Mouse (Mus musculus) CH12.LX (cell line): ENCODE measurements around the gene Birc6. TPM values are rescaled to one million over a fixed set of nuclear protein-coding genes. Genes with fewer than 3 reads are reported as not detected.

ENCODE experiments used
- DNase-seq: peaks from one replicate; pipeline ENCODE4 v3.0.0-alpha.2; 2013; ENCODE audit errors: extremely low read depth
- H3K27ac ChIP-seq: 2 replicates; pipeline ENCODE4 v1.5.1; 2012; ENCODE audit warnings: low read depth, mild to moderate bottlenecking, control low read depth, moderate library complexity; ENCODE audit not compliant: insufficient read depth
- H3K27me3 ChIP-seq: replicated peaks from 2 replicates; pipeline ENCODE3; 2012; ENCODE audit warnings: inconsistent platforms
- H3K36me3 ChIP-seq, 2 experiments: replicated peaks in 1 of 2; 2 replicates each; pipeline versions ENCODE3 to v1.6.1; 2012; ENCODE audit warnings: inconsistent platforms in 1 of 2, low read length in 1 of 2, mild to moderate bottlenecking in 1 of 2, mixed read lengths in 1 of 2, moderate library complexity in 1 of 2; ENCODE audit not compliant: control insufficient read depth in 1 of 2, insufficient read depth in 1 of 2
- H3K4me1 ChIP-seq, 2 experiments: 2 replicates each; pipeline ENCODE4 v1.6.1; 2012; ENCODE audit warnings: inconsistent platforms in 1 of 2, moderate library complexity in 1 of 2; ENCODE audit not compliant: insufficient read depth in 2 of 2, control insufficient read depth in 1 of 2
- H3K4me2 ChIP-seq: 2 replicates; pipeline ENCODE4 v1.6.1; 2012; ENCODE audit warnings: low read depth, mild to moderate bottlenecking, control low read depth; ENCODE audit not compliant: poor library complexity, insufficient read depth, severe bottlenecking
- H3K4me3 ChIP-seq, 3 experiments: fragments of 150-350 bp in 1 of 3; sonication (generic) in 1 of 3; replicated peaks in 1 of 3; 2 replicates each; pipeline versions ENCODE3 to v1.5.1; 2011 to 2012; ENCODE audit warnings: low read depth in 2 of 3, low read length in 2 of 3, mild to moderate bottlenecking in 2 of 3, moderate library complexity in 2 of 3, control low read depth in 1 of 3, improper control_type of control experiment in 1 of 3, inconsistent platforms in 1 of 3, mixed read lengths in 1 of 3; ENCODE audit not compliant: poor library complexity in 1 of 3
- H3K79me2 ChIP-seq: replicated peaks from 2 replicates; pipeline ENCODE4 v1.6.1; 2012; ENCODE audit warnings: mild to moderate bottlenecking, moderate library complexity; ENCODE audit not compliant: control insufficient read depth, poor library complexity, insufficient read depth, severe bottlenecking; ENCODE audit errors: extremely low read depth
- H3K9ac ChIP-seq: 2 replicates; pipeline ENCODE4 v1.6.1; 2012; ENCODE audit warnings: low read depth, mild to moderate bottlenecking, control low read depth, moderate library complexity; ENCODE audit not compliant: insufficient read depth
- H3K9me3 ChIP-seq: replicated peaks from 2 replicates; pipeline ENCODE3; 2012; ENCODE audit warnings: low read length, inconsistent platforms, mixed read lengths
- CHD1 ChIP-seq: IDR thresholded peaks from 2 replicates; pipeline ENCODE4 v1.6.1; 2012; ENCODE audit warnings: low read depth, low read length, improper control_type of control experiment, inconsistent platforms
- CHD2 ChIP-seq: IDR thresholded peaks from 2 replicates; pipeline ENCODE4 v1.6.1; 2011; ENCODE audit warnings: low read length, improper control_type of control experiment
- CTCF ChIP-seq, 2 experiments: IDR thresholded peaks in 1 of 2; conservative IDR thresholded peaks in 1 of 2; 2 replicates each; pipeline ENCODE4 v1.5.1; 2011 to 2012; ENCODE audit warnings: low read depth in 2 of 2, low read length in 2 of 2, improper control_type of control experiment in 1 of 2, inconsistent platforms in 1 of 2, mild to moderate bottlenecking in 1 of 2, moderate library complexity in 1 of 2
- E2F4 ChIP-seq: IDR thresholded peaks from 2 replicates; pipeline ENCODE4 v1.6.1; 2011; ENCODE audit warnings: low read depth, low read length, improper control_type of control experiment; ENCODE audit not compliant: insufficient replicate concordance
- ELF1 ChIP-seq: IDR thresholded peaks from 2 replicates; pipeline ENCODE4 v1.6.1; 2014; ENCODE audit warnings: low read depth, mild to moderate bottlenecking, inconsistent platforms, low read length, improper control_type of control experiment
- EP300 ChIP-seq: IDR thresholded peaks from 2 replicates; pipeline ENCODE4 v1.6.1; 2011; ENCODE audit warnings: low read length, improper control_type of control experiment
- ETS1 ChIP-seq: conservative IDR thresholded peaks from 2 replicates; pipeline ENCODE4 v1.6.1; 2012; ENCODE audit warnings: low read depth, mild to moderate bottlenecking, inconsistent platforms, low read length, improper control_type of control experiment, moderate library complexity
- GABPA ChIP-seq: IDR thresholded peaks from 2 replicates; pipeline ENCODE4 v1.6.1; 2012; ENCODE audit warnings: low read depth, low read length, improper control_type of control experiment, inconsistent platforms; ENCODE audit not compliant: insufficient replicate concordance
- HCFC1 ChIP-seq: IDR thresholded peaks from 2 replicates; pipeline ENCODE4 v1.6.1; 2012; ENCODE audit warnings: low read depth, mild to moderate bottlenecking, inconsistent platforms, low read length, improper control_type of control experiment
- KAT2A ChIP-seq: IDR thresholded peaks from 2 replicates; pipeline ENCODE4 v1.6.1; 2012; ENCODE audit warnings: low read length, improper control_type of control experiment, inconsistent platforms; ENCODE audit not compliant: insufficient replicate concordance
- MAX ChIP-seq: IDR thresholded peaks from 2 replicates; pipeline ENCODE4 v1.6.1; 2011; ENCODE audit warnings: low read length, improper control_type of control experiment
- MAZ ChIP-seq: IDR thresholded peaks from 2 replicates; pipeline ENCODE4 v1.6.1; 2012; ENCODE audit warnings: low read depth, mild to moderate bottlenecking, inconsistent platforms, low read length, improper control_type of control experiment, moderate library complexity
- MEF2A ChIP-seq: IDR thresholded peaks from 2 replicates; pipeline ENCODE4 v1.6.1; 2014; ENCODE audit warnings: low read depth, mild to moderate bottlenecking, inconsistent platforms, low read length, improper control_type of control experiment, borderline replicate concordance
- MXI1 ChIP-seq: IDR thresholded peaks from 2 replicates; pipeline ENCODE4 v1.6.1; 2011; ENCODE audit warnings: mild to moderate bottlenecking, low read depth, low read length, improper control_type of control experiment
- MYC ChIP-seq: IDR thresholded peaks from 2 replicates; pipeline ENCODE4 v1.6.1; 2011; ENCODE audit warnings: low read depth, mild to moderate bottlenecking, improper control_type of control experiment, low read length
- NELFE ChIP-seq: IDR thresholded peaks from 2 replicates; pipeline ENCODE4 v1.6.1; 2011; ENCODE audit warnings: low read depth, low read length, improper control_type of control experiment
- PAX5 ChIP-seq: IDR thresholded peaks from 2 replicates; pipeline ENCODE4 v1.6.1; 2012; ENCODE audit warnings: low read length, inconsistent platforms, mixed read lengths
- POLR2A ChIP-seq: IDR thresholded peaks from 2 replicates; pipeline ENCODE4 v1.6.1; 2011; ENCODE audit warnings: low read depth, mild to moderate bottlenecking, improper control_type of control experiment, low read length
- POLR2AphosphoS2 ChIP-seq: IDR thresholded peaks from 2 replicates; pipeline ENCODE4 v1.6.1; 2011; ENCODE audit warnings: low read depth, low read length, improper control_type of control experiment
- RAD21 ChIP-seq: IDR thresholded peaks from 2 replicates; pipeline ENCODE4 v1.6.1; 2011; ENCODE audit warnings: low read depth, mild to moderate bottlenecking, low read length, improper control_type of control experiment, moderate library complexity
- RCOR1 ChIP-seq: conservative IDR thresholded peaks from 2 replicates; pipeline ENCODE4 v1.6.1; 2012; ENCODE audit warnings: low read depth, mild to moderate bottlenecking, inconsistent platforms, low read length, improper control_type of control experiment
- SIN3A ChIP-seq: IDR thresholded peaks from 2 replicates; pipeline ENCODE4 v1.6.1; 2012; ENCODE audit warnings: low read length, improper control_type of control experiment, inconsistent platforms
- SMC3 ChIP-seq: IDR thresholded peaks from 2 replicates; pipeline ENCODE4 v1.6.1; 2011; ENCODE audit warnings: low read depth, low read length, improper control_type of control experiment
- TBP ChIP-seq: conservative IDR thresholded peaks from 2 replicates; pipeline ENCODE4 v1.6.1; 2011; ENCODE audit warnings: low read depth, low read length, improper control_type of control experiment
- TCF12 ChIP-seq: IDR thresholded peaks from 2 replicates; pipeline ENCODE4 v1.6.1; 2014; ENCODE audit warnings: low read depth, mild to moderate bottlenecking, inconsistent platforms, low read length, improper control_type of control experiment
- UBTF ChIP-seq: IDR thresholded peaks from 2 replicates; pipeline ENCODE4 v1.6.1; 2012; ENCODE audit warnings: low read depth, mild to moderate bottlenecking, inconsistent platforms, low read length, improper control_type of control experiment, moderate library complexity
- USF1 ChIP-seq: IDR thresholded peaks from 2 replicates; pipeline ENCODE4 v1.6.1; 2014; ENCODE audit warnings: low read depth, mild to moderate bottlenecking, inconsistent platforms, low read length, improper control_type of control experiment
- USF2 ChIP-seq: conservative IDR thresholded peaks from 2 replicates; pipeline ENCODE4 v1.6.1; 2011; ENCODE audit warnings: low read depth, low read length, improper control_type of control experiment
- ZMIZ1 ChIP-seq: IDR thresholded peaks from 2 replicates; pipeline ENCODE4 v1.6.1; 2012; ENCODE audit warnings: low read depth, mild to moderate bottlenecking, inconsistent platforms, low read length, improper control_type of control experiment
- ZNF384 ChIP-seq: IDR thresholded peaks from 2 replicates; pipeline ENCODE4 v1.6.1; 2012; ENCODE audit warnings: low read depth, low read length, improper control_type of control experiment, inconsistent platforms
- dilution Hi-C: fragments of 300-500 bp; cut with MboI; formaldehyde crosslinking; loops from 2 replicates; pipeline ENCODE4 v1.14.3; 2020; ENCODE audit warnings: low sequenced_read_pairs; ENCODE audit not compliant: extremely low pct_unique_long_range_greater_than_20kb, extremely low pct_ligation_motif_present
- in situ Hi-C: fragments of 300-500 bp; cut with MboI; formaldehyde crosslinking; loops from 3 replicates; pipeline ENCODE4 v1.14.3; 2019; ENCODE audit warnings: low sequenced_read_pairs, low pct_ligation_motif_present, low pct_unique_long_range_greater_than_20kb, mixed read lengths
- polyA plus RNA-seq: library from polyadenylated mRNA; unstranded; fragments of >175 nt; gene quantifications from 2 replicates; pipeline ENCODE4 v1.2.1, GENCODE M21; 2012; ENCODE audit warnings: low read depth; ENCODE audit not compliant: insufficient read length
- total RNA-seq, 2 experiments: library from RNA; depleted of rRNA; stranded (reverse); fragments of 300-350 nt in 1 of 2; fragments of >200 nt in 1 of 2; gene quantifications; 2 replicates each; pipeline ENCODE4 v1.2.3; 2012 to 2014

Birc6 gene
- total and polyA plus RNA-seq, 3 experiments: 55.5 to 78.7 (median 57.2) TPM

DNA sequence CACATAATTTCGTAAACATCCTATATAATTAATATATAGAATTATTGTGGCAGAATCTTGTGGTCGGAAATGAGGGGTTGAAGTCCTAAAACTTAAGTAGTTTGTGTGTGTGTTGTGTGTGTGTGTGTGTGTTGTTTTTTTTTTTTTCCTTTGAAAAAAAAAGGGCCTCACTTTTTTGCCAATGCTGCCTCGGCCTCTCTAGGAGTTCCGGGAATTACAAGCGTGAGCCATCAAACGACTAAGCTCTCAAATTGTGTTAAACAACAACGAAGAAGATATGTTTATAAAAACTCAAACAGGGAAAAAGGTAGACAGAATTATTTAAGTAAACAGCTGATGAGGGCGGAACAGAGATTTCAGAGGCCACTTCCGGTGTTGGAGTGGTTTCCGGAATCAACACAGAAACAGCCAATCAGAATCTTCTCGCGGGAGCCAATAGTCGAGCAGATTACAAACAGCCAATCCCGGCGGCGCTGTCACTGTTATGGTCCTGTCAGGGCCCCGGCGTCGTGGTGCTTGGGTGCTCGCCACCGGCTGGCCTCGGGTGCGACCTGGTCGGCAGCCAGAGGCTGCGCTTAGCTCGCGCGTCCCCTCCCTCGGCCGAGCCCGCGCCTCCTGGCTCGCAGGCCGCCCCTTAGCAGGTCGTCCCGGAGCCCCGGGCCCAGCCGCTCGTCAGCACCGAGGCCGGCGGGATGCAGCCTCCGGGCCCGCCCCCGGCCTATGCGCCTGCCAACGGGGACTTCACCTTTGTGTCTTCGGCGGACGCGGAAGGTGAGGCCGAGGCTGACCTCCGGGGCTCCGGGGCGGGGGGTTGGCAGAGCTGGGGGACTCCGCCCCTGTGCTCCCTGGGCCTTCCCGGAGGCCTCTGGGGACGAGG is 38.8 kb upstream of the Birc6 start, which contains the start of gene Yipf4 (continued):
- TF ChIP-seq PAX5 (no peak), CHD2 (peak; percentile 87), SMC3 (no peak), HCFC1 (peak; percentile 92), MAZ (no peak), TBP (0 out of 2 replicates have a peak, but pooled peaks have one; percentile 79), CTCF (conservative IDR thresholded peaks at IDR 0.05 in 1 of 2, IDR thresholded peaks at IDR 0.05 in 1 of 2; ENCODE audit: low read depth in 2 of 2, low read length in 2 of 2) (no peak), USF1 (no peak), SIN3A (peak; percentile 99), EP300 (no peak), E2F4 (no peak), USF2 (no peak), CHD1 (no peak), ZNF384 (peak; percentile 90), MXI1 (peak; percentile 91), ETS1 (peak; percentile 52; the same call in 1 of the 2 replicates), MEF2A (peak; percentile 56; the same call in 1 of the 2 replicates), NELFE (no peak), ZMIZ1 (no peak)

DNA sequence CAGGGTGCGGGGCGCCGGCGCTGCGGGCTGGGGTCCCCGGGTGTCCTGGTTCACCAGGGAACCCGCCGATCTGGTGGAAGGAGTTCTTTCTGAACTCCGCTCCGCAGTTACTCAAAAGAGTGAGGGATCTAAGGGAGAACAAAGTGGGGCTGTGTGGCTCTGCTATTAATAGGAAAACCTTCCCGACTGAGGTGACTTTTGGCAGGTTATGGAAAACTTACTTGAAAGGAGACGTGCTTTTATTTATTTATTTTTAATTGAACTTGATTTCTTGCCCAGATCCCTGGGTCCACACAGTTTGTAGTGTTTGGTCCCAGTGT is 38.2 kb upstream of the Birc6 start:
- Histone ChIP-seq H3K27ac (peak overlapping the region; percentile 58; the same call in 1 of the 2 replicates), H3K4me3 (peak overlapping the region; percentile 71 to 79 (median 74)), H3K79me2 (peaks cover 20% of the 10 kb centered on the region), H3K9me3 (no peaks in the 10 kb centered on the region)
- in situ Hi-C loops: no loop called here
- TF ChIP-seq ELF1: no peak
- TF ChIP-seq POLR2A: no peak
- no peak for TF ChIP-seq GABPA
- TF ChIP-seq ETS1: no peak
- no peak for TF ChIP-seq TCF12
- no peak for TF ChIP-seq MAX
- no peak for TF ChIP-seq MYC
- TF ChIP-seq E2F4: no peak
- TF ChIP-seq CHD2: no peak
- TF ChIP-seq RCOR1: no peak
- TF ChIP-seq UBTF: no peak
- TF ChIP-seq ZMIZ1: no peak
- TF ChIP-seq CTCF (conservative IDR thresholded peaks at IDR 0.05 in 1 of 2, IDR thresholded peaks at IDR 0.05 in 1 of 2; ENCODE audit: low read depth in 2 of 2, low read length in 2 of 2): no peak
- no peak for TF ChIP-seq NELFE
- TF ChIP-seq USF1: no peak
- TF ChIP-seq MXI1: no peak
- TF ChIP-seq KAT2A: no peak
- no peak for TF ChIP-seq RAD21
- TF ChIP-seq POLR2AphosphoS2: no peak
- TF ChIP-seq ZNF384: no peak
- TF ChIP-seq, all 38 proteins: peak for 0
- DNase-seq: no peak
- H3K27me3 ChIP-seq: no peaks in the 10 kb centered on the region
- dilution Hi-C loops: no loop called here
- H3K9ac ChIP-seq: peak overlapping the region; percentile 84
- peak overlapping the region; percentile 87; the same call in 1 of the 2 replicates for H3K4me2 ChIP-seq
- H3K4me1 ChIP-seq: peaks cover 0 to 10% of the 10 kb centered on the region in 2 experiments; a peak in 2 of 4 replicates
- peaks cover 7 to 25% of the 10 kb centered on the region in 2 experiments for H3K36me3 ChIP-seq
